Mouse (Mus musculus) megakaryocyte, embryonic 14.5 days (primary cell): ENCODE data around the gene Akap13. TPM values are rescaled to one million over a fixed set of nuclear protein-coding genes. Genes with fewer than 3 reads are reported as not detected.
"Not testable (repeated sequence)": the region's sequence is repeated elsewhere in the genome, so short reads cannot be mapped to it uniquely, and the experiment has no call there.

Experiments
- H3K27me3 ChIP-seq: replicated peaks from 2 replicates; pipeline ENCODE3; 2012; ENCODE audit warnings: inconsistent platforms
- H3K36me3 ChIP-seq: replicated peaks from 2 replicates; pipeline ENCODE3; 2012; ENCODE audit warnings: low read length, inconsistent platforms, mixed read lengths
- H3K4me1 ChIP-seq: 2 replicates; pipeline ENCODE4 v1.6.1; 2012; ENCODE audit warnings: inconsistent platforms
- H3K4me3 ChIP-seq: replicated peaks from 2 replicates; pipeline ENCODE3; 2012; ENCODE audit warnings: moderate library complexity, mild to moderate bottlenecking, inconsistent platforms
- H3K9me3 ChIP-seq: 2 replicates; pipeline ENCODE4 v1.6.1; 2012; ENCODE audit warnings: inconsistent platforms
- FLI1 ChIP-seq: IDR thresholded peaks from 2 replicates; pipeline ENCODE4 v1.6.1; 2012; ENCODE audit warnings: low read length, inconsistent platforms, mixed read lengths
- GATA1 ChIP-seq: IDR thresholded peaks from 3 replicates; pipeline ENCODE4 v1.6.1; 2012; ENCODE audit warnings: mixed read lengths, low read length, inconsistent platforms, borderline replicate concordance
- polyA plus RNA-seq: library from polyadenylated mRNA; stranded (reverse); fragments of >175 nt; gene quantifications from 2 replicates; pipeline ENCODE4 v1.2.3, GENCODE M21; 2012; ENCODE audit warnings: low replicate concordance; ENCODE audit not compliant: insufficient read depth

Gene Akap13
- polyA plus RNA-seq, 1 experiment: 9.5 TPM

- Histone ChIP-seq H3K4me1 (peaks cover 74% of the 10 kb centered on the region), H3K4me3 (no peak overlapping the region), H3K9me3 (no peaks in the 10 kb centered on the region), H3K36me3 (no peaks in the 10 kb centered on the region), H3K27me3 (no peaks in the 10 kb centered on the region)
- no peak for TF ChIP-seq FLI1
- TF ChIP-seq GATA1: no peak
Observed at GRCm38 (mm10) chr7:75786812-75787211, 331.5 kb downstream of the Akap13 start.

GRCm38 (mm10) chr7:75787371-75787770 lies 332.0 kb downstream of the Akap13 start:
- Histone ChIP-seq H3K36me3 (no peaks in the 10 kb centered on the region), H3K4me1 (peaks cover 74% of the 10 kb centered on the region), H3K4me3 (peak overlapping the region; percentile 34), H3K27me3 (no peaks in the 10 kb centered on the region), H3K9me3 (no peaks in the 10 kb centered on the region)
- TF ChIP-seq FLI1 (no peak), GATA1 (no peak)

GRCm38 (mm10) chr7:75788069-75788800 lies 332.9 kb downstream of the Akap13 start:
- peaks cover 66% of the 10 kb centered on the region for H3K4me1 ChIP-seq
- not testable (repeated sequence) for H3K9me3 ChIP-seq, H3K36me3 ChIP-seq, H3K27me3 ChIP-seq, H3K4me3 ChIP-seq

- not testable (repeated sequence) for H3K27me3 ChIP-seq, H3K4me3 ChIP-seq, H3K9me3 ChIP-seq, H3K36me3 ChIP-seq
- H3K4me1 ChIP-seq: peaks cover 64% of the 10 kb centered on the region
Observed at GRCm38 (mm10) chr7:75788801-75789135, 333.4 kb downstream of the Akap13 start.

- Histone ChIP-seq H3K4me3 (no peak overlapping the region), H3K36me3 (no peaks in the 10 kb centered on the region), H3K4me1 (peaks cover 67% of the 10 kb centered on the region), H3K27me3 (no peaks in the 10 kb centered on the region), H3K9me3 (no peaks in the 10 kb centered on the region)
- TF ChIP-seq GATA1 (no peak), FLI1 (no peak)
Observed at GRCm38 (mm10) chr7:75789746-75790145, 334.4 kb downstream of the Akap13 start.

GRCm38 (mm10) chr7:75791092-75791837 lies 335.9 kb downstream of the Akap13 start:
- not testable (repeated sequence) for H3K4me3 ChIP-seq, H3K9me3 ChIP-seq

GRCm38 (mm10) chr7:75793091-75793490 lies 337.8 kb downstream of the Akap13 start:
- H3K36me3 ChIP-seq: no peaks in the 10 kb centered on the region
- TF ChIP-seq GATA1 (no peak), FLI1 (no peak)
- no peak overlapping the region for H3K4me3 ChIP-seq
- no peaks in the 10 kb centered on the region for H3K27me3 ChIP-seq
- peaks cover 4% of the 10 kb centered on the region; the same call in 1 of the 2 replicates for H3K9me3 ChIP-seq
- H3K4me1 ChIP-seq: peaks cover 53% of the 10 kb centered on the region

More at GRCm38 (mm10) chr7:75791092-75791837, 335.9 kb downstream of the Akap13 start:
- peaks cover 64% of the 10 kb centered on the region for H3K4me1 ChIP-seq
- H3K27me3 ChIP-seq, H3K36me3 ChIP-seq: not testable (repeated sequence)

- no peak for TF ChIP-seq GATA1
- TF ChIP-seq FLI1: no peak
- peaks cover 46% of the 10 kb centered on the region for H3K4me1 ChIP-seq
- H3K4me3 ChIP-seq: no peak overlapping the region
- no peaks in the 10 kb centered on the region for H3K36me3 ChIP-seq
- peaks cover 4% of the 10 kb centered on the region; the same call in 1 of the 2 replicates for H3K9me3 ChIP-seq
- H3K27me3 ChIP-seq: no peaks in the 10 kb centered on the region
Observed at GRCm38 (mm10) chr7:75793654-75794335, 338.5 kb downstream of the Akap13 start.

- TF ChIP-seq GATA1: no peak
- TF ChIP-seq FLI1: no peak
- Histone ChIP-seq H3K4me1 (peaks cover 44% of the 10 kb centered on the region), H3K36me3 (no peaks in the 10 kb centered on the region), H3K27me3 (no peaks in the 10 kb centered on the region), H3K4me3 (no peak overlapping the region), H3K9me3 (peaks cover 4% of the 10 kb centered on the region; the same call in 1 of the 2 replicates)
Observed at GRCm38 (mm10) chr7:75795106-75795505, 339.8 kb downstream of the Akap13 start.

- Histone ChIP-seq H3K4me3 (peak overlapping the region; percentile 82), H3K36me3 (no peaks in the 10 kb centered on the region), H3K4me1 (peaks cover 49% of the 10 kb centered on the region), H3K27me3 (no peaks in the 10 kb centered on the region), H3K9me3 (peaks cover 4% of the 10 kb centered on the region; the same call in 1 of the 2 replicates)
- TF ChIP-seq FLI1 (no peak), GATA1 (no peak)
Observed at GRCm38 (mm10) chr7:75796474-75796873, 341.1 kb downstream of the Akap13 start.
